Mouse (Mus musculus): Measurements from ENCODE around the gene Kirrel. TPM values are rescaled to one million over a fixed set of nuclear protein-coding genes. Genes with fewer than 3 reads are reported as not detected.

Kirrel gene
- polyA plus RNA-seq, 1 experiment from 2014 or later = 4.1 TPM

DNA sequence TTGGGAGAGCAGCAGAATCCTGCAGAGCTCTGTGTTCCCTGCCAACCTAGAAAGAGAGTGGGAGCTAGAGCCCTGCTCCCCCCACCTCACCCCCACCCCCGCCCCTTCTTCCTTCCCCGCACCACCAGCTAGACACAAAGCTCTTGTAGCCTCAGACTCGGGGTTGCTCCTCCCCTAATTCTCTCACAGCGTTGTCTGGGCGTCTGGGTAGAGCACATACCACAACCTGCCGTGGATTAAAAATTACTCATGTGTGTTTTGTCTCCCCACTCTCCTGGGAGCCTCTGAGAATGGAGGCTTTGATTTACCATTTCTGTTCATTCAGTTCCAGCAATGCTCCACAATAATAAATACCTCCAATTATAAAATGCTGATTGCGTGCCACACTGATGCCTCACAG lies 72.2 kb downstream of the Kirrel start:
- peak; percentile 14; the same call in 1 of the 2 replicates for ATAC-seq (ENCODE audit: low FRiP score)
- H3K9me3 ChIP-seq (ENCODE audit: control insufficient read depth, low read length) = no peaks in the 10 kb centered on the region
- no peaks in the 10 kb centered on the region for H3K36me3 ChIP-seq (replicated peaks; ENCODE audit: control insufficient read depth, insufficient read depth)
- no peak overlapping the region for H3K9ac ChIP-seq
- no peak overlapping the region for H3K4me3 ChIP-seq (replicated peaks; ENCODE audit: low read length)
- DNase-seq (ENCODE audit: low spot score) = no peak
- H3K4me1 ChIP-seq (replicated peaks; ENCODE audit: control insufficient read depth, insufficient read depth, low read length) = peaks cover 29% of the 10 kb centered on the region
- peak overlapping the region; percentile 15 for H3K27ac ChIP-seq
- 18% methylated on average over 6 of the region's 7 CpGs for WGBS
- H3K4me2 ChIP-seq (replicated peaks) = no peak overlapping the region
- no peaks in the 10 kb centered on the region for H3K27me3 ChIP-seq (ENCODE audit: control insufficient read depth, insufficient read depth, low read length)

DNA sequence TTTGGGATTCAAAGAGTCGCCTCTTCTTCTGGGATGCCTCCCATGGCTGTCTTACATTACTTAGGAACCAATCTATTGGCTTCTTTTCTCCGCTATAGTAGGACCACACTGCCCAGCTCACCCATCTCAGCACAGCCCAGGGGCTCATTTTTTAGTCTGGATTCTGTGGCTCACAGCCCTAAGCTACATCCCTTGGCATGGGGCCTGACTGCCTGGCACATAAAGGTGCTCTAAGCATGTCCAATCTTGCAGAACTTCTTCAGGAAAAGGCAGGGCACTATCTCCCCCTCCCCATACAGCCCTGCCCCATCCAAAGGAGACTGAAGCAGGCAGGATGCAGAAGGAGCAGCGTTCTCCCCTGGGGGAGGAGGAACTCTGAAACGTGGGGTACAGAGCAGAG lies 73.6 kb downstream of the Kirrel start:
- H3K9me3 ChIP-seq (ENCODE audit: control insufficient read depth, low read length) = no peaks in the 10 kb centered on the region
- no peaks in the 10 kb centered on the region for H3K27me3 ChIP-seq (ENCODE audit: control insufficient read depth, insufficient read depth, low read length)
- peaks cover 29% of the 10 kb centered on the region for H3K4me1 ChIP-seq (replicated peaks; ENCODE audit: control insufficient read depth, insufficient read depth, low read length)
- DNase-seq (ENCODE audit: low spot score) = no peak
- no peak overlapping the region for H3K4me2 ChIP-seq (replicated peaks)
- H3K9ac ChIP-seq = no peak overlapping the region
- no peak overlapping the region for H3K27ac ChIP-seq
- no peaks in the 10 kb centered on the region for H3K36me3 ChIP-seq (replicated peaks; ENCODE audit: control insufficient read depth, insufficient read depth)
- ATAC-seq (ENCODE audit: low FRiP score) = no peak
- no peak overlapping the region for H3K4me3 ChIP-seq (replicated peaks; ENCODE audit: low read length)
- WGBS = 90% methylated on average over 4 of the region's 4 CpGs

DNA sequence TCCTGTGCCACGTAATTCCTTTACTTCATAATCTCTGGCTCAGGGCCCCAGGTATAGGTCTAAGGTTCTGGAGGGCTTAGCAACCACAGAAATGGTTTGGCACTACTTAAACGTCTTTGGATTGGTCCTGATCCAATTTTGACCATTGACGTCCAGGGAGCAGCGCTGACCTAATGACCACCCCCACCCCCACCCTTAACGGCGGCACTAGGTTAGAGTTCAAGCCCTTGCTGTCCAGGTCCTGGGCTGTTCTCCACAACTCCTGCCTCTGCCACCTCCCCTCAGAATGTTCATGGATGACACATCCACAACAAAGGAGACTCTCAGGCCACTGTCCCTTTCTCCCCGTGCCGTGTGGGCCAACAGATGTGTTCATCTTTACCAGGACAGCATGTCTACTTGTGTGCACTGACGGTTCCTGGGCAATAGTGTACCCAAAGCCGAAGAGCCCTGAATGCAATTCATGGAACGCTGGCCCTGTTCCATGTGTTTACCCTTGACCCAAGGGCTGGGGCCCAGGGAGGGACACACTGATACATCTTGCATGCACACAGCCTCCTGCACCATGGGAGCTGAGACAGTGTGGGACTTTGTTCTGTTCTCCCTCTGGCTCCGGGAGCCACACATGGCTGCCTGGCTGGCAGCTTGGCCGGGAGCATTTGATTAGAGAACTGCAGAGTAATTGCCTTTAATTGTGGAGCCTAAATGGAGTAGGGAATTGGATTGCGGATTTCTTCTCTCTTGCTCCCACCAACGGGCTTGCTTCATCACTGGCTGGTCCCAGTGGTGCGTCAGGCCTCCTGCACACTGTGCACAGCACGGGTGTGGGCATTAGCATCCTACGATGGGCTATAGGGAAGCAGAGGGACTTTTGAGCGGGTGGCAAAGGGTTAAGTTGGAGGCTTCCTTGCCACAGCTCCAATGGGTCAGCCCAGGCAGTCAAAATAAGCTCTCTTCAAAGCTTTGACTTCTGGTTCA lies 76.3 kb downstream of the Kirrel start:
- peak; percentile 55 for DNase-seq (ENCODE audit: low spot score)
- Histone ChIP-seq H3K4me2 (replicated peaks) (no peak overlapping the region), H3K9ac (peak overlapping the region; percentile 18; the same call in 1 of the 2 replicates), H3K9me3 (ENCODE audit: control insufficient read depth, low read length) (no peaks in the 10 kb centered on the region), H3K27ac (peak overlapping the region; percentile 67), H3K36me3 (replicated peaks; ENCODE audit: control insufficient read depth, insufficient read depth) (peaks cover 6% of the 10 kb centered on the region; the same call in 1 of the 2 replicates), H3K4me1 (replicated peaks; ENCODE audit: control insufficient read depth, insufficient read depth, low read length) (peaks cover 29% of the 10 kb centered on the region), H3K27me3 (ENCODE audit: control insufficient read depth, insufficient read depth, low read length) (no peaks in the 10 kb centered on the region), H3K4me3 (replicated peaks; ENCODE audit: low read length) (no peak overlapping the region)
- ATAC-seq (ENCODE audit: low FRiP score) = peak; percentile 64; the same call in 1 of the 2 replicates
- WGBS = 64% methylated on average over 19 of the region's 19 CpGs

DNA sequence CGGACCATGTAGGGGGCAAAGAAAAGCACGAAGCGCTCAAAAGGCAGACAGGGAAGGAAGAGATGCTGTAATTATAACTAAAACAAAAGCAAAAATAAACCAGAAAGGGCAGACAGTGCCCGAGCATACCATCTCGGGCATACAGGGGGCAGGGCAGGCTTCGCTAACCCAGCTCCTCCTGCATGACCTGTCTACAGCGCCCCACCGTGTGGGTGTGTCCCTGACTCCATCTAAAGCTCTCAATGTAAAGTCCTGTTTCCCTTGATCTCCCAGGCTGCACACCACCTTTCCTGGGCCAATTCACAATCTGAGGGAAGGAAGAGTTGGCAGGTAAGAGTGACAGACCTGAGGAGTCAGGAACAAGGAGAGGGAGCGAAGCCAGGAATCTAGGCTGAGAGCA lies 77.3 kb downstream of the Kirrel start:
- H3K27ac ChIP-seq = no peak overlapping the region
- no peaks in the 10 kb centered on the region for H3K27me3 ChIP-seq (ENCODE audit: control insufficient read depth, insufficient read depth, low read length)
- no peaks in the 10 kb centered on the region for H3K9me3 ChIP-seq (ENCODE audit: control insufficient read depth, low read length)
- ATAC-seq (ENCODE audit: low FRiP score) = no peak
- H3K9ac ChIP-seq = no peak overlapping the region
- H3K36me3 ChIP-seq (replicated peaks; ENCODE audit: control insufficient read depth, insufficient read depth) = peaks cover 6% of the 10 kb centered on the region; the same call in 1 of the 2 replicates
- H3K4me2 ChIP-seq (replicated peaks) = no peak overlapping the region
- H3K4me1 ChIP-seq (replicated peaks; ENCODE audit: control insufficient read depth, insufficient read depth, low read length) = peaks cover 21% of the 10 kb centered on the region
- WGBS = 92% methylated on average over 9 of the region's 9 CpGs
- no peak for DNase-seq (ENCODE audit: low spot score)
- H3K4me3 ChIP-seq (replicated peaks; ENCODE audit: low read length) = no peak overlapping the region

DNA sequence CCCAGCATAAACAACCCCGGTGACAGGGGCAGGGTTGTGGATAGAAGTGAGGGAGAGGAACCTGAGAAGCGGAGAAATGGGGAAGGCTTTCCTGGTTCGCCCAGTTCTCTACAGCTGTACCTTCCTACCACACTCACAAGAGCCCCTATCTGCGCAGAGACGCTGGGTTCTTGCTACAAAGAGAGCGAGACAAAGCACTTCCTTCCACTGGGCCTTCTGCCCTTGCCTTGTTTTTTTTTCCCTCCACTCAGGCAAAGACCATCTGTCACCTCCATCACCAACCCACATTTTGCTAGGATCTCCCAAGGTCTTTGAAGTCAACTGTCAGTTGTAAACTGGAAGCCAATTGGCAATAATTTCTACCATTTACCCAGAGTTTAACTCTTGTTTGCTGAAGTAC lies 80.8 kb downstream of the Kirrel start:
- 78% methylated on average over 6 of the region's 6 CpGs for WGBS

DNA sequence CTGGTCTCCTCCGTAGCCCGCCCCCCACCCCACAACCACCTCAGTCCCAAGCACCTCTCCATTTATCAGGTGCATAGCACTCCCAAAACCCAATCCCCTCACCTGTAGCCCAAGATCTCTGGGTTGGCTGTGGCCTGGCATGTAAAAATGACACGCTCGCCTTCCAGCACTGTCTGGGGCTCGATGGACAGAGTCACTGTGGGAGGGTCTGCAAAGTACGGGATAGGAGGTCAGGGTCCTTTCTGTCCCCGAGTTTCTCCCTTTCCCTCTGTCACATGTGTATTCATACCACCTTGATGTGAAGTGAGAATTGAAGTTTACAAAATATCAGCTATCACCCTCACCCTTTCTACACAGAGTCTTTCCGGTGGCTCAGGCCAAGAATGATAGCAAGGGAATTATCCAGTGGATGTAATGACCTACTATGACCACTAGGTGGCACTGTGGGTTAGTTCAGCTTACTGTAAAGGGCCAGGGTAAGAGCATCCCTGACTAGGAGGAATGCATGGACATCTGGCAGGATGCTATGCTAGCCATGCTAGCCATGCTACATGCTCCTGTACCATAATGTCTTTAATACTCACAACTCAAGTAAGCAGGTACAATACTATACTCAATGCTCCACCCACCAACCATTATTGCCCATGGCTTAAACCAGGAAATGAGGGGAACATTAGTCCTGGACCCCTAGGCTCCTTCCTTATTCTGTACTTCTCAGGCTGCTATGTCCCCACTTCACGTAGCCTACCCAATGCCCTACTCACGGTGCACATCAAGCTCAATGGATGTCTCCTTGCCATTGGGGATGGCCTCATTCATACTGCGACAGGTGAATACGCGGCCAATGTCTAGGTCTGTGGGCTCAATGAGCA lies 84.6 kb downstream of the Kirrel start:
- Histone ChIP-seq H3K9ac (no peak overlapping the region), H3K4me1 (replicated peaks; ENCODE audit: control insufficient read depth, insufficient read depth, low read length) (no peaks in the 10 kb centered on the region), H3K36me3 (replicated peaks; ENCODE audit: control insufficient read depth, insufficient read depth) (peaks cover 16% of the 10 kb centered on the region), H3K27me3 (ENCODE audit: control insufficient read depth, insufficient read depth, low read length) (no peaks in the 10 kb centered on the region), H3K4me3 (replicated peaks; ENCODE audit: low read length) (no peak overlapping the region), H3K9me3 (ENCODE audit: control insufficient read depth, low read length) (no peaks in the 10 kb centered on the region), H3K27ac (no peak overlapping the region), H3K4me2 (replicated peaks) (no peak overlapping the region)
- ATAC-seq (ENCODE audit: low FRiP score) = peak; percentile 82
- 75% methylated on average over 13 of the region's 13 CpGs for WGBS
- DNase-seq (ENCODE audit: low spot score) = peak; percentile 91

More for the DNA sequence above, 80.8 kb downstream of the Kirrel start:
- Histone ChIP-seq H3K36me3 (replicated peaks; ENCODE audit: control insufficient read depth, insufficient read depth) (peaks cover 6% of the 10 kb centered on the region; the same call in 1 of the 2 replicates), H3K9me3 (ENCODE audit: control insufficient read depth, low read length) (no peaks in the 10 kb centered on the region), H3K4me1 (replicated peaks; ENCODE audit: control insufficient read depth, insufficient read depth, low read length) (peaks cover 11% of the 10 kb centered on the region), H3K27me3 (ENCODE audit: control insufficient read depth, insufficient read depth, low read length) (no peaks in the 10 kb centered on the region), H3K9ac (no peak overlapping the region), H3K27ac (no peak overlapping the region), H3K4me3 (replicated peaks; ENCODE audit: low read length) (no peak overlapping the region), H3K4me2 (replicated peaks) (no peak overlapping the region)
- ATAC-seq (ENCODE audit: low FRiP score) (no peak), DNase-seq (ENCODE audit: low spot score) (no peak)

DNA sequence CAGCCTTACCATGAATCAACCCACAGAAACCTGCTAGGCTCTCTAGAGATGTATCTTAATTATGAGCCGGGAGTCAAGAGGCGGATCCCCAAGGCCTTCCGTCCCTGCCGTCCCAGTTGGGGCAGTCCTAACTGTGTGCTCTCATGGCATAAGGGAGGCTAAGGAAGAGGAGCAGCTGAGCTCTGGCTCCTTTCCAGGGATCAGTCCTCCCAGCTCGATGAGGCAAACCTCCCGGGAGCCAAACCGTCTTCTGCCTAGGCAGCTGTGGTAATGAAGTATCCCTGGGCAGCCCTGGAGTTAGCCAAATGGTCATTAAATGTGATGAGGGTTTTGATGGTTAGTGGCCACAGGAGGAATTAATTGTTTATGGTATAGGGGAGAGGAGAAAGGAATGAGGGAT lies 87.4 kb downstream of the Kirrel start:
- H3K4me1 ChIP-seq (replicated peaks; ENCODE audit: control insufficient read depth, insufficient read depth, low read length) = no peaks in the 10 kb centered on the region
- H3K36me3 ChIP-seq (replicated peaks; ENCODE audit: control insufficient read depth, insufficient read depth) = peaks cover 40% of the 10 kb centered on the region
- H3K4me2 ChIP-seq (replicated peaks) = no peak overlapping the region
- no peaks in the 10 kb centered on the region for H3K9me3 ChIP-seq (ENCODE audit: control insufficient read depth, low read length)
- no peaks in the 10 kb centered on the region for H3K27me3 ChIP-seq (ENCODE audit: control insufficient read depth, insufficient read depth, low read length)
- 56% methylated on average over 7 of the region's 7 CpGs for WGBS
- no peak overlapping the region for H3K27ac ChIP-seq
- DNase-seq (ENCODE audit: low spot score) (no peak), ATAC-seq (ENCODE audit: low FRiP score) (no peak)
- H3K4me3 ChIP-seq (replicated peaks; ENCODE audit: low read length) = no peak overlapping the region
- no peak overlapping the region for H3K9ac ChIP-seq

DNA sequence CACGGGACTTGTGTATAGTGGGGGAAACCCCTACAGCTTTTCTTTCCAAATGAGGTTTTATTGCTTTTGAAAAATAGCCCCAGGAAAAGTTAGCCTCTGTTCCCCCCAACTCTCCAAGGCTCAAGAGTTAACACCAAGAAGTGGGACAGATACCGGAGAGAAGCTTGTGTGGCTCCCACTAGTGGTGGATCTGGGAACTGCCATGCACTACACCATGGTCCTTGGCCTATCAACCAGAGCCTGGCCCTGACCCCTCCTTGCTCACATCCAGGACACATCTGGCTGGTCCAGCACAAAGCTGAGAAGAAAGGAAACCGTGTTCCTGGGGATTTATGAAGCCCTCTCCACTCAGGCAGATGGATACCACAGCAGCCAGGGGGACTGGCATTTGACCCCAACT lies 92.3 kb downstream of the Kirrel start:
- Histone ChIP-seq H3K9me3 (ENCODE audit: control insufficient read depth, low read length) (no peaks in the 10 kb centered on the region), H3K4me2 (replicated peaks) (no peak overlapping the region), H3K4me1 (replicated peaks; ENCODE audit: control insufficient read depth, insufficient read depth, low read length) (no peaks in the 10 kb centered on the region), H3K27me3 (ENCODE audit: control insufficient read depth, insufficient read depth, low read length) (no peaks in the 10 kb centered on the region), H3K36me3 (replicated peaks; ENCODE audit: control insufficient read depth, insufficient read depth) (peaks cover 45% of the 10 kb centered on the region), H3K27ac (no peak overlapping the region), H3K9ac (no peak overlapping the region), H3K4me3 (replicated peaks; ENCODE audit: low read length) (no peak overlapping the region)
- 78% methylated on average over 3 of the region's 3 CpGs for WGBS
- no peak for DNase-seq (ENCODE audit: low spot score)
- ATAC-seq (ENCODE audit: low FRiP score) = no peak

DNA sequence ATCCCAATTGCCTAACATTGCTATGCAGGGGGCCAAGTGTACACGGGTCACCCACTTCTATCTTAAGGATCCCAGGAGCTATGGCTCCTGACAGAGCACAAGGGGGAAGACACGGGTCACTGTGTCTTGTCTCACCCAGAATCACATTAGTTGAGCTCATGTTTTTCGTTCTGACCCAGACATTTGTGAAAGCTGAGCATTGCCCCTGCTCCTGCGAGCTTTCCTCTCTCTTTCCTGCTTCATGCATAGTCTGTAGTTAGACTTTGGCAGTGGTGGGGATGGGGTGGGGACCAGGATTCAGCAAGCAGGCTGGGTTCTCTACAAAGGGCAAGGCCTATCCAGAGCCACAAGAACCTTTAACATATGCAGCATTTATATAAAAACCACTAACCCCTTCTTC lies 94.8 kb downstream of the Kirrel start:
- no peak overlapping the region for H3K27ac ChIP-seq
- H3K4me1 ChIP-seq (replicated peaks; ENCODE audit: control insufficient read depth, insufficient read depth, low read length) = no peaks in the 10 kb centered on the region
- 93% methylated on average over 4 of the region's 4 CpGs for WGBS
- H3K9me3 ChIP-seq (ENCODE audit: control insufficient read depth, low read length) = no peaks in the 10 kb centered on the region
- no peak overlapping the region for H3K4me3 ChIP-seq (replicated peaks; ENCODE audit: low read length)
- H3K9ac ChIP-seq = no peak overlapping the region
- peaks cover 27% of the 10 kb centered on the region for H3K36me3 ChIP-seq (replicated peaks; ENCODE audit: control insufficient read depth, insufficient read depth)
- no peak overlapping the region for H3K4me2 ChIP-seq (replicated peaks)
- no peaks in the 10 kb centered on the region for H3K27me3 ChIP-seq (ENCODE audit: control insufficient read depth, insufficient read depth, low read length)
- ATAC-seq (ENCODE audit: low FRiP score) = no peak
- no peak for DNase-seq (ENCODE audit: low spot score)
